Mouse (Mus musculus): Measurements from ENCODE around the gene Selenof. TPM values are rescaled to one million over a fixed set of nuclear protein-coding genes. Genes with fewer than 3 reads are reported as not detected.
"Not testable (repeated sequence)": the region's sequence is repeated elsewhere in the genome, so short reads cannot be mapped to it uniquely, and the experiment has no call there.

Gene Selenof
- polyA plus RNA-seq, 1 experiment from 2014 or later = 640 TPM

DNA sequence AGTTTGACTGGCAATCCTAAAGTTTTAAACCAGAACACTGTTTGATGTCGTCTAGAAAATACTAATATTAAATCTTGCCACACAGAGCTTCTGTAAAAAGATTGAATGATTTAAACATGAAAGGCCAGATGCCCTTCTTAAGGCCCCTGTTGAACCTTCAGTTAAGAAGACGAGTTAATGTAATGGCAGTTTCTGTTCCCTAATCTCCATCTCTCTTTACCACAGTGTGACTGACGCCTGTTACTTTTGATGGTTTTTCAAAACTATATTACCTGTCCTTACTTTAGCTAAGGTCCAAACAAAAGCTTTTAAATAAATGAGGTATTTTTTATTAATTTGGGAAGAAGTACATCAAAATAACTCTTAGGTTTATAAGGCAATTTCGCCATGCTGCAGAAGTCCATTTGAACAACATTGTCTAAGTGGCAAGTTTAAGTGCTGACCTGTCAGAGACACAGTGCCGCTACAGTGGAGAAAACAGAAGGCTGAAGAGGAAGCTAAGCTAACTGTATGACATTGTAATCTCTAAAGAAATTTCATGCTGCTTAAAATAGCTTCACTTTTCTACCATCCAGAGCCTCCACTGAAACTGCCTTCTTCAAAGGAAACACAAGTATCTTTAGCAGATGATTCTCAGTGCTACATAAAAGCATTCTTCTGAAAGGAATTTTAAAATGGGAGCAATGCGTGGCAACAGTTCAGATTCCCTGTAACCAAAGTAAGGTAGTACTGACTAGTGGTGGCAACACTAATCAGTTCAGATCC is 14.9 kb downstream of the Selenof start:
- ATAC-seq (ENCODE audit: insufficient read depth, low FRiP score, low read depth) = no peak
- no peaks in the 10 kb centered on the region for H3K9me3 ChIP-seq
- no peak overlapping the region for H3K9ac ChIP-seq
- no peaks in the 10 kb centered on the region for H3K27me3 ChIP-seq (replicated peaks)
- no peak overlapping the region for H3K27ac ChIP-seq
- H3K4me3 ChIP-seq (replicated peaks) = no peak overlapping the region
- peaks cover 3% of the 10 kb centered on the region; the same call in 1 of the 2 replicates for H3K4me1 ChIP-seq
- H3K36me3 ChIP-seq = peaks cover 15% of the 10 kb centered on the region
- H3K4me2 ChIP-seq = no peak overlapping the region
- WGBS = 76% methylated on average over 6 of the region's 6 CpGs

- Histone ChIP-seq H3K27me3 (replicated peaks) (no peaks in the 10 kb centered on the region), H3K4me3 (replicated peaks) (no peak overlapping the region), H3K27ac (no peak overlapping the region), H3K36me3 (peaks cover 22% of the 10 kb centered on the region), H3K4me2 (no peak overlapping the region), H3K9me3 (no peaks in the 10 kb centered on the region), H3K9ac (no peak overlapping the region), H3K4me1 (peaks cover 3% of the 10 kb centered on the region; the same call in 1 of the 2 replicates)
- ATAC-seq (ENCODE audit: insufficient read depth, low FRiP score, low read depth) = no peak
- WGBS = 75% methylated on average over 7 of the region's 7 CpGs
Observed at GRCm38 (mm10) chr3:144586731-144587130, 16.6 kb downstream of the Selenof start.

DNA sequence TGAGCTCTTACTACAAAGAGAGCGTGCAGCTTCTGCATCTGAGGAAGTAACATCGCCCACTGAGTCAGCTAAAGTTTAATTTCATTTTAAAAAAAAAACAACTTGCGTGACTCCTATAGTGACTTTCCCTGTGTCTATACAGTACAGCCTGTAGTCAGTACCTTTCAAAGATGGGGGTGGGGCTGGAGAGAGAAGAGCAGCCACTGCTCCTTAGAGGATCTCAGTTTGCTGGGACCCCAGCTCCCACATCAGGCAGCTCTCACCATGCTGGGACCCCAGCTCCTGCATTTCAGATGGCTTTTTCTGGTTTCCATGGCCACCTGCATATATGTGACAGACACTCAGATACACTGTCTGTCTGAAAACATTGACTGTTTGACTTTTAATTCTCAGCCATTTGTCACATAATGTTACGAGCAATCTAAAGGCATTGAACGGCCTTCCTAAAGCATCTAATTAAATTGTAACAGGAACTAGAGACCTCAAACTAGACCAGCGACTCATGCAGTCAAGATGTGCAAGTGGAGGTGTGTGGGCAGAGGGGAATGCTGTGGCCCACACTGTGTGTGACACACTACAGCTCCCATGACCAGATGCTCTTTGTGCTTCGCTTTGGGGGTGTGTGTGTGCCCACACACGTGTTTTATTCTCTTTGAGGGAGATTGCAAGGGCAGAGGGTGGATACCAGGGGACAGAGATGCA is 19.2 kb downstream of the Selenof start:
- ATAC-seq (ENCODE audit: insufficient read depth, low FRiP score, low read depth) = no peak
- Histone ChIP-seq H3K9ac (no peak overlapping the region), H3K9me3 (no peaks in the 10 kb centered on the region), H3K27me3 (replicated peaks) (no peaks in the 10 kb centered on the region), H3K27ac (no peak overlapping the region), H3K4me1 (no peaks in the 10 kb centered on the region; the same call in 1 of the 2 replicates), H3K4me3 (replicated peaks) (no peak overlapping the region), H3K36me3 (peaks cover 22% of the 10 kb centered on the region), H3K4me2 (no peak overlapping the region)
- 91% methylated on average over 8 of the region's 8 CpGs for WGBS

DNA sequence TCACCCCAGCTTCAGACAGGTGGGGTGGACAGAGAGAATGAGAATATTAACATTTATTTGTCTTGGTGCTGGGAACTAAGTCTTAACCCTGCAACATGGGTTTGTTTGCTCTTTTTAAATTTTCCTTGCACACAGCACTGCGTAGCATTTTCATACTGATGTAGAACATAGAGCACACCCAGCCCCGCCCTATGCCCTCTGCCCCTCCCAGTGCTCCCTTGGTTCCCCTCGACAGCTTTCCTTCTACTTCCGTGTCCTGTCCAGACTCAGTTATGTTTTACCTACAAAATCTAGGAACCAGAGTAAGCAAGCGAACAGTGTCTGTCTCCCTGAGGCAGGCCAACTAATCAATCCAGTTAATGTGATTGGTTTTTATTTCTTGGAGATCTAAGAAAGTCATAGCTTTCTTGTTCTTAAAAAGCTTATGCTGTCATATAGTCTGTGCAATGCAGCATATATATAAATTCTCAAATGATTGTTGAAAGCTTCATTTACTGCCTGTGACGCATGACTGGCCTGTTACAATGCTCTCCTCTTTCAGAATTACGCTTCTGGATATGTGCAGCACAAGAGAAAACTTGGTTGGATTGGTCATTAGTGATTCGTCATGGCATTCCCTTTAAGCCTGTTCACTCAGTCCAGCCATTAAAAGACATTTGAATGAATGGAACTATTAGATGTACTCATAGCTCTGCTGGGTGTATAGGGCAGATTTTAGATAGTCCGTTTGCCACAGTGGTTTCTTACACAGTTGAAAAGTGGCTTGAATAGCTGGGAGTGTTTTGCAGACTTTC is 23.1 kb downstream of the Selenof start:
- no peak overlapping the region for H3K4me3 ChIP-seq (replicated peaks)
- H3K9ac ChIP-seq = no peak overlapping the region
- H3K4me1 ChIP-seq = no peaks in the 10 kb centered on the region
- 79% methylated on average over 9 of the region's 9 CpGs for WGBS
- no peak overlapping the region for H3K27ac ChIP-seq
- H3K4me2 ChIP-seq = no peak overlapping the region
- ATAC-seq (ENCODE audit: insufficient read depth, low FRiP score, low read depth) = no peak
- no peaks in the 10 kb centered on the region for H3K9me3 ChIP-seq
- H3K36me3 ChIP-seq = peaks cover 22% of the 10 kb centered on the region; the same call in 1 of the 2 replicates
- H3K27me3 ChIP-seq (replicated peaks) = no peaks in the 10 kb centered on the region

DNA sequence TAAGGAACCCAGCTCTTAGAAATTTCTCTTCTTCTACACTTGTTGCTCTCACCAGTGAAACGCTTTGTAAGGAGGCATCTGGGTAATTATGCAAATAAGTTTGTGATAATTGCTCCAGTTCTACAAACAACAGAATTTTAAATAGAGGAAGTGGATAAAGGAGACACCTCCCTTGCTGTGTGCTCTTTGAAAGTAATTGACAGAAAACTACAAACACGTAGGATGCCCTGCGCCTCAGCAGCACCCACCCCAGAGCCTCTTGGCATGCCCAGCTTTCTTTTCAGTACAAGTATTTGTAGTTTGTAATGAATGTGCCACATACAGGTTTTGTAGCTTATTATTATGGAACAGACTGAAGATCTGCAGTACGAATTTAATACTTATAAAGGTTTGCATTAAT is 27.0 kb downstream of the Selenof start:
- Histone ChIP-seq H3K27me3 (replicated peaks) (no peaks in the 10 kb centered on the region), H3K36me3 (peaks cover 4% of the 10 kb centered on the region; the same call in 1 of the 2 replicates)
- 82% methylated on average over 4 of the region's 4 CpGs for WGBS

DNA sequence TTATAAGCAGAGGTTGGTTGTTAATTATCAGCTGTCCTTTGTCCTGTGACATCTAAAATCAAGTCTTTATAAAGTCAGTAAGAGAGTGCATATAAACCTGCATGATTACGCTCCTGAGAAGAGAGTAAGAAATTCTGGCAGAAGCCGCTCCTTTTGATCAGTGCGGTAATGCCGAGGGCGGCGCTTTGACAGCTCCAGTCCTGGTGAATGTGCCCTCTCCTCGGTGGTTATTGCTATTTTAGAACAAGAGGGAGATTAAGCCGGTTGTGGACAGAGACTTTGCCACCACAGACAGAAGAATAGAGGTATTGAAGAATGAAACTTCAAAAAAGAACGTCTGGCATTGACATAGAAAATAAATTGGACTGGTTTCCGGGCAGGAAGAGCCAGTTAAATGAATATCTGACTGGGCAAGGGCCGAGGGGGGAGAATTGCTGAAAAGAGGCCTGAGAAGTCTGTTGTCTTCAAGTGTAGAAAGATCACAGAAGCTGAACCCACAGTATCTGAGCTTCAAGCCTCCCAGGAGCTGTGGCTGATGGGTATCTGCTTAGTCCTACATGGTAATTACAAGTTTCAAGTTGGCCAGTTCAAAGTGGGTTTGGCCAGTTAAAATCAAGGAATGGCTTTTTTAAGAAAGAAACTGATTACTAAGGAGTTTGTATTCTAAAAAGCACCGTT is 27.8 kb downstream of the Selenof start:
- Histone ChIP-seq H3K9ac (no peak overlapping the region), H3K9me3 (no peaks in the 10 kb centered on the region), H3K36me3 (peaks cover 4% of the 10 kb centered on the region; the same call in 1 of the 2 replicates), H3K27ac (no peak overlapping the region), H3K4me3 (replicated peaks) (no peak overlapping the region), H3K4me1 (no peaks in the 10 kb centered on the region), H3K4me2 (no peak overlapping the region), H3K27me3 (replicated peaks) (no peaks in the 10 kb centered on the region)
- WGBS = 70% methylated on average over 12 of the region's 12 CpGs
- ATAC-seq (ENCODE audit: insufficient read depth, low FRiP score, low read depth) = no peak

More for the DNA sequence above, 27.0 kb downstream of the Selenof start:
- no peak for ATAC-seq (ENCODE audit: insufficient read depth, low FRiP score, low read depth)
- Histone ChIP-seq H3K4me1 (no peaks in the 10 kb centered on the region), H3K4me2 (no peak overlapping the region), H3K27ac (no peak overlapping the region), H3K4me3 (replicated peaks) (no peak overlapping the region), H3K9ac (no peak overlapping the region), H3K9me3 (no peaks in the 10 kb centered on the region)

DNA sequence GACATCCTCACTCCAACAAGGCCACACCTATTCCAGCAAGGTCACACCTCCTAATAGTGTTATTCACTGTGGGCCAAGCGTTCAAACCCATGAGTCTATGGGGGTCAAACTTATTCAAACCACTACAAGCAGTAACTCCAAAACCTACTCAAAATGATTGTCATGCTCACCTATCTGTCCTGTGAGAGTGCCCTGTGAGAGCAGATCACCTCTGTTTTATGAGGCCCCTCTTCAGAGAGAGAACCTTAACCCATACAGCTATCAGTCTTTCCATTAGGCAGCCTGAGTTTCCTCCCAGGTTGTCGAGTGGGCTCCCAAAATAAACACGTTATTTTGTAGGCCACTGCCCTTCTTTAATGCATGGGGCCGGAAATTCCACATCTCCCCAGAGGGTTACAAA is 32.3 kb downstream of the Selenof start:
- no peak overlapping the region for H3K4me3 ChIP-seq (replicated peaks)
- no peaks in the 10 kb centered on the region for H3K4me1 ChIP-seq
- H3K9me3 ChIP-seq = no peaks in the 10 kb centered on the region
- H3K27me3 ChIP-seq (replicated peaks) = no peaks in the 10 kb centered on the region
- no peak overlapping the region for H3K27ac ChIP-seq
- no peak overlapping the region for H3K4me2 ChIP-seq
- no peak for ATAC-seq (ENCODE audit: insufficient read depth, low FRiP score, low read depth)
- 55% methylated on average over 4 of the region's 4 CpGs for WGBS
- H3K9ac ChIP-seq = no peak overlapping the region
- H3K36me3 ChIP-seq = peaks cover 4% of the 10 kb centered on the region; the same call in 1 of the 2 replicates

DNA sequence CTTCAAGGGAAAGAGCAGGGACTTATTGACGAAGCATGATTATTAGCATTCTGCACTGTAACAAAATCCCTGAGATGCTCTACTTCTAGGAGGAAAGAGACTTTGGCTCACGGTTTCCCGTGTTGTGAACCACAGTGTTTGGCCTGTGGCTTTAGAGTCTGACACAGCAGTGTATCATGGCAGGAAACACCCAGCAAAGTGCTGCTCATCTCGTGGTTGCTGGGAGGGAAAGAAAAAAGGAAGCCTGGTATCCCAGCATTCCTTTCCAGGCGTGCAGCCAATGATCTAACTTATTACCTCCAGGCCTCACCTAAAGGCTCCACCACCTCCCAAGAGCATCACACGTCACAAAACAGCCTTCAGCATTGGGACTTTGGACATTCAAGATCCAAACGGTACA is 32.7 kb downstream of the Selenof start:
- H3K9ac ChIP-seq = no peak overlapping the region
- H3K4me2 ChIP-seq = no peak overlapping the region
- H3K4me3 ChIP-seq (replicated peaks) = no peak overlapping the region
- no peaks in the 10 kb centered on the region for H3K9me3 ChIP-seq
- no peak for ATAC-seq (ENCODE audit: insufficient read depth, low FRiP score, low read depth)
- no peaks in the 10 kb centered on the region for H3K27me3 ChIP-seq (replicated peaks)
- H3K36me3 ChIP-seq = peaks cover 4% of the 10 kb centered on the region; the same call in 1 of the 2 replicates
- no peak overlapping the region for H3K27ac ChIP-seq
- no peaks in the 10 kb centered on the region for H3K4me1 ChIP-seq
- WGBS = 68% methylated on average over 7 of the region's 7 CpGs

- H3K4me3 ChIP-seq (replicated peaks) = no peak overlapping the region
- H3K4me2 ChIP-seq = no peak overlapping the region
- H3K27me3 ChIP-seq (replicated peaks) = no peaks in the 10 kb centered on the region
- no peaks in the 10 kb centered on the region for H3K4me1 ChIP-seq
- WGBS = 63% methylated on average over 3 of the region's 3 CpGs
- no peaks in the 10 kb centered on the region for H3K36me3 ChIP-seq
- no peak overlapping the region for H3K27ac ChIP-seq
- H3K9me3 ChIP-seq = no peaks in the 10 kb centered on the region
- no peak overlapping the region for H3K9ac ChIP-seq
- ATAC-seq (ENCODE audit: insufficient read depth, low FRiP score, low read depth) = no peak
Observed at GRCm38 (mm10) chr3:144603558-144603957, 33.5 kb downstream of the Selenof start.

DNA sequence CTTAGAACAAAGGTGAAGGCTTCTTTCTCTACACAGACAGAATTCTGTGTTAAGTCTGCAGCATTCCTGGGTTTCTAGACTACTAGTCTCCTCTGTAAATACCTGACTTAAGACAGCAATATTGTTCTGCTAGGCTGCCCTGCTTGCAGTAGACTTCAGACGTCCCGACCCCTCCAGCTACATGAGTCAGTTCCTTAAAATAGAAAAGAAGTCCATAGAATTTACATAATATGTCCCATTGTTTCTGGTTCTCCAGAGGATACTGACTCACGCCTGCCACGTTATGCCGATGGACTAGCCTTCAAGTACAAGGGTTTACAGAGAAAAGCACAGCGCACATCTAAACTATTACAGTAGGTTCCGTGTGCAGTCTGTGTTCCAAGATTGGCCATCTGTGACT is 34.1 kb downstream of the Selenof start:
- 61% methylated on average over 7 of the region's 7 CpGs for WGBS
- no peak for ATAC-seq (ENCODE audit: insufficient read depth, low FRiP score, low read depth)
- Histone ChIP-seq H3K27me3 (replicated peaks) (no peaks in the 10 kb centered on the region), H3K4me1 (no peaks in the 10 kb centered on the region), H3K4me3 (replicated peaks) (no peak overlapping the region), H3K36me3 (no peaks in the 10 kb centered on the region), H3K9me3 (no peaks in the 10 kb centered on the region), H3K9ac (no peak overlapping the region), H3K4me2 (no peak overlapping the region), H3K27ac (no peak overlapping the region)

GRCm38 (mm10) chr3:144605811-144606210 is 35.7 kb downstream of the Selenof start:
- H3K4me2 ChIP-seq; H3K4me3 ChIP-seq (replicated peaks); H3K9me3 ChIP-seq; H3K27me3 ChIP-seq (replicated peaks); H3K36me3 ChIP-seq; H3K27ac ChIP-seq; H3K9ac ChIP-seq; H3K4me1 ChIP-seq; ATAC-seq (ENCODE audit: insufficient read depth, low FRiP score, low read depth): not testable (repeated sequence)
- 67% methylated on average over 7 of the region's 7 CpGs for WGBS
